Mouse (Mus musculus) left cerebral cortex, postnatal 36 days (tissue): Measurements from ENCODE around the gene Dok4. TPM values are rescaled to one million over a fixed set of nuclear protein-coding genes. Genes with fewer than 3 reads are reported as not detected.

ENCODE experiments used
- DNase-seq, 2 experiments: peaks; one replicate each; pipeline ENCODE4 v3.0.0; 2021 to 2022; ENCODE audit warnings: low spot score in 2 of 2, mixed read lengths in 1 of 2
- intact Hi-C: fragments of 180-260 bp; cut with DNase I; formaldehyde crosslinking; loops from one replicate; pipeline ENCODE4 v1.15.1; 2025
- total RNA-seq, 2 experiments: library from RNA; stranded (reverse); gene quantifications; 2 replicates each; pipeline ENCODE4 v1.2.3; 2021

Gene Dok4
- total RNA-seq, 2 experiments from 2014 or later, result 20.0 to 22.3 TPM

DNA sequence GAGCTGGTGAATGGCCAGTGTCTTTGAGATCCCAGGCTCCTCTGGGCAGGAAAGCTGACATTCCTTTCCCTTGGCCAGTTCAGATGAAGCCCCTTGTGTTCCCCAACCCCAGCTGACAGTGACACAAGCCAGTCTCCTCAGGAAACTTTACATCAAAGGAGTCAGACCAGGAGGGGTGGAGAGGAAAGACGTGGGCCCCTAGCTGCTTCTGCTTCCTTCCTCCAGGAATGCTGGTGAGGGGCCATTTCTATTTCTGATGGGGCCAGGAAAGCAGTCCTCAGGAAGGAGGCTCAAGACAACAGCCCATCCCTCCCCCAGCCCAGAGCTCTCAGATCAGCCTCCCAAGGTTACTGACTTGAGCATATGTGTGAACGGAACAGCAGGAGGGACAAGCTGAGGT is 16.8 kb upstream of the Dok4 start:
- intact Hi-C loops, result no loop called here
- no peak for DNase-seq

DNA sequence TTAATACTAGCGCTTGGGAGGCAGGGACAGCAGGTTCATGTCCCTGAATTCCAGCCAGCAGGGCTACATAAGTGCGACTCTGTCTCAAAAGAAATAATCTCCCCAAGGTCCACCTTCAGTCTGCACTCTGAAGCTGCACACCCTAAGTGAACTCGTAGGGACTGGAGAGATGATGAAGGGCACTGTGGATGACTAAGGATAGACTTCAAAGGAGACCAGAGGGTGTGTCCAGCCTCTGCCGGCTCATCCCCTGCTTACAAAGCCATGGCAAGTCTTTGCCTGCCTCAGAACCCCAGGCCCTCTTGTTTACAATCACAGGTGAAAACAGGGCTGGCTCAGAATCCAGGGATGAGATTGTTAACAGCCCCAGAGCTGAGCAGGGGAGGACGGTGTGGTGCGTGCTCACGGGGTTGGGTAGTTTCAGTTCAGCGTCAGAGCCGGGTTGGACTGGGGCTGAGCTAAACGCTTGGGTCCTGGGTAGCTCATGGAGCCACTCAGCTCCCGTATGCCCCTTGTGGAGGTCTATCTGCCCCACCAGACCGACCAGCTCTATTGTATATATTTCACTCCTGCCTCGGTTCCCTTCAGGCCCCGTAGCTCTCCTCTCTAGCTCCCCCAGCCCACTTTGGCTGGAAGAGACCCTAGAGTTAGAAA is 12.4 kb upstream of the Dok4 start:
- DNase-seq, result no peak

DNA sequence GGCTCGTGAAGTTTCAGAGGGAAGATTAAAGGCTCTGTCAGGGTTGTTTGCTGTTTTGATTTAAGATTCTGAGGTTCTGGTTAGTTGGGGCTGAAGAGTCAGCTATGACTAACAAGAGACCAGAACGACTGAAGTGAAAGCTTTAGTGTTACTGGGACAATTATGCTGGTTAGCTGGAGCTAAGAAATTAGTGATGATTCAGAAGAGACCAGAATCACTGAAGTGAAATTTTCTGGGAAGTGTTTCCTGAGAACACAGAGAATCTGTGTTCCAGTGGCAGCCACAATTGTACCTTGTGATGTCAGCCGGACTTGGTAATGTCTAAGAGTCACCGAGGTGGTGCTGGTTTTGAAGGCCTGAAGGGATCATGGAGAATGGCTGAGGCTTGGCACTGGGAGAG is 4.6 kb upstream of the Dok4 start:
- no peak for DNase-seq
- intact Hi-C loops, result no loop called here

More for the DNA sequence above, 12.4 kb upstream of the Dok4 start:
- intact Hi-C loops, result no loop called here

DNA sequence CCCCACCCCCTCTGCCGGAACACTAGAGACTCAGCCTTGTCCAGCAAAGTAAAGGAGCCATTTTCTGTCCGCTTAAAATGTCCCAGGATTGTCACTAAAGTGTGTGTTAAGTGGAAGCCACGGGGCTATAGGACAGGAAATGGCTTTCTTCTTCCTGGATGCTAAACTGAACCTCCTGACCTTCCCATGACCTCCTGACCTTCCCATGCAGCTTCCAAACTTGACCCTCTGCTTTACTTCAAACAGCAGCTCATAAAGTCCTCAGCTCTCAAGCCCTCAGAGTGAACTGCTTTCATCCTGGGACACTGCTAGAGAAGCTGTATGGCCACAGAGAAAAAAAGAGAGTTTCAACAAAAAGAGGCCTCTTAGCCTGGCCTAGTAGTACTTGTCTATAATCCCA is 690 bp upstream of the Dok4 start:
- no peak for DNase-seq
- intact Hi-C loops, result no loop called here

DNA sequence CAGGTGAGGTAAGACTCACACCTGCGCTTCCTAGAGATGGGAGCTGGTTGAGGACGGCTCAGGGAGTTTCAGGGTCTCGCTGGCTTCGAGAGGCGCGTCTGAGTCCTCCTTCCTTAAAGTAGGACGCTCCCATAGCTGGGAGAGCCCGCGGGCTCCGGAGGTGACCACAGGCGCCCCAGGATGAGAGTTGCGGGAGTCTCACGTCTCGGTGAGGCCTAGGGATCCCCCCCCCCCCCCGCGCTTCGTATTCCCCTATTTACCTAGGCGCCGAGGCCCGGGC is 319 bp downstream of the Dok4 start:
- intact Hi-C loops, result no loop called here
- no peak for DNase-seq

DNA sequence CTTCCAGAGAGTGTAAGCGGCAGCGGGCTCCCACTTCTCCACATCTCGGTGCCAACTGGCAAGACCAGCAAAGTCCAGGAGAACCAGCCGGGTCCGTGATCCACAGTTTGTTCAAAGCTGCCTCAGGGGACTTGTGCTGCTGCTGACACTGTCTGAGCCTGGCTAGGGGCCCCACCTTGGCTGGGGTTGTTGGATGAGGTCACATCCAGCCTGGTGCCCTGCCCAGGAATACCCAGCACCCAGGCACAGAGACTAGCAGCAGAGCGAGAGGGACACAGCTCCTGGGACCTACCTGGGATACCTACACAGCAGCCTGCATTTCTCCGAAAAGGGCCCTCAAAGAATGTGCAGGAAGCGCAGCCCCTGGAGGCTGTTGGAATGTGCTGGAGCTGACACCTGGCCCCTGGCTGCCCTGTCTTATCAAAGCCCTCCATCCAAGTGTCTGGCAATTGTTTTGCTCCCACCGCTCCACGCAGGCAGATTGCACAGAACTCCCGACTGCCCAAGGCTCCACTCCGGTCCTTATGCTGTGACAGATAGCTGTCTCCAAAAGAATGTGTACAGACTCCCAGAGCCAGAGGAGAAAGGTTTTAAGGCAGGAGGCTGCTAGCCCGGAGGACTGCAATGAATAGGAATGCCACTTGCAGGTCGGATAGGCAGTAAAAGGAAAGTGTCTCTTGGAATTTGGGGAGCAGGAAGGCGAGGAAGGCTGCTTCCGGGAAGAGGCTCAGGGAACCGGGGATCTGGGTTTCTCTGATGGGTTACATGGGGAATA is 847 bp downstream of the Dok4 start:
- intact Hi-C loops, result no loop called here
- no peak for DNase-seq

DNA sequence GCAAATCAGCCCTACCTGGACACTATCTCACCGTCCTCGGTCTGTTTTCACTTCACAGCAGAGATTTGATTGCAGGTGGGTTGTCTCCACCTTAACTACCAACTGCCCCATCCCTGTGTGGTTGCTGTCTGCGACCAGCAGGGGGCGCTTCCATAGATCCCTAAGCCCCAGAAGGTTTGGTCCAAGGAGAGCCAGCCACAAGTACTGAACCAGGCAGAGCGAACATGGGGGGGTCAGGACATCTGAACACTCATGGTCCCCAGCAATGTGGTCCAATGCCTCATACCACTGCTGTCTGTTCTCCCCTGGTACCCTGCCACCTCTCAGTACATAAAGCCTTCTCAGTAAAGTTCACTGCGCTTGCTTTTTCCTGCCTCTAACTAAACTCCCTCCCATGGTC is 1.8 kb downstream of the Dok4 start:
- intact Hi-C loops, result loop anchor here (1.0 to 5.0 kb wide), 2 partner anchors 35 to 118 kb away; no protein-coding TSS in a partner anchor
- peak; percentile 52 to 67 for DNase-seq

DNA sequence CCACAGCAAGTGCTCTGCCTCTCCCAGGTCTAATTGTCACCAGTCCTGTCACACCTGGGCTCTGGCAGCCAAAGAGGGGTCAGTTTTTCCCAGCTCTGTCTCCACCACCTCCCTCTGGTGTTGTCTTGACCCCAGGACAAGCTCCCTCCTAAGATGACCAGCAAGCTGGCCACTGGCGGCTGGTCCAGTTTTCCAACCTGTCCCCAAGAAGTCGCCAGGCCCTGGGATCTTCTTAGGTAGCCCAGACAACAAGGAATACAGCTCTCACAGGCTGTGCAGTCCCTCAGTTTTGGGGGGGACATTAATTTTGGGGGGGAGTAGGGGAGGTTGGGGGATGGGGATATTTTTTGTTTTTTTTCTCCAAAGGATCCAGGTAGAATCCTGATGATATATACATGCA is 3.6 kb downstream of the Dok4 start:
- intact Hi-C loops, result loop anchor here (5.0 kb wide), 1 partner anchor 120 kb away; no protein-coding TSS in a partner anchor
- DNase-seq, result no peak

DNA sequence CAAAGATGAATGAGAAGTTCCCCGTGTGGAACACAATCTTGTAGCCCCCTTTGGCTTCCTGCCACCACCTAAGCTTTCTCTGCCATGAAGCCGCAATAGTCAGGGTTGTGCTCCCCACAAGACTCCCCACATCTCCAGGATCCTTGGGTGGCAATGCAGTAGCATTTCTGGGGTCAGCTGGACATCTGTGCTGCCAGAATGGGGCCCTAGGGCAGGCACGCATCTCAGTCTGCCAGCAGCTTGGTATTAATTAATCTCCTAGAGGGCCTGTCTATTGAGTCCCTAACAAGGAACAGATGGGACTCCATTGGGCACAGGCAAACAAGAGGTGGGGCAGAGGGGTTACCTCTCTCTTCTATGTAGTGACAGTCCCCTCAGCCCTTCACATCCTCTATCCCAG is 4.0 kb downstream of the Dok4 start:
- intact Hi-C loops, result loop anchor here (5.0 kb wide), 1 partner anchor 120 kb away; no protein-coding TSS in a partner anchor
- no peak for DNase-seq

DNA sequence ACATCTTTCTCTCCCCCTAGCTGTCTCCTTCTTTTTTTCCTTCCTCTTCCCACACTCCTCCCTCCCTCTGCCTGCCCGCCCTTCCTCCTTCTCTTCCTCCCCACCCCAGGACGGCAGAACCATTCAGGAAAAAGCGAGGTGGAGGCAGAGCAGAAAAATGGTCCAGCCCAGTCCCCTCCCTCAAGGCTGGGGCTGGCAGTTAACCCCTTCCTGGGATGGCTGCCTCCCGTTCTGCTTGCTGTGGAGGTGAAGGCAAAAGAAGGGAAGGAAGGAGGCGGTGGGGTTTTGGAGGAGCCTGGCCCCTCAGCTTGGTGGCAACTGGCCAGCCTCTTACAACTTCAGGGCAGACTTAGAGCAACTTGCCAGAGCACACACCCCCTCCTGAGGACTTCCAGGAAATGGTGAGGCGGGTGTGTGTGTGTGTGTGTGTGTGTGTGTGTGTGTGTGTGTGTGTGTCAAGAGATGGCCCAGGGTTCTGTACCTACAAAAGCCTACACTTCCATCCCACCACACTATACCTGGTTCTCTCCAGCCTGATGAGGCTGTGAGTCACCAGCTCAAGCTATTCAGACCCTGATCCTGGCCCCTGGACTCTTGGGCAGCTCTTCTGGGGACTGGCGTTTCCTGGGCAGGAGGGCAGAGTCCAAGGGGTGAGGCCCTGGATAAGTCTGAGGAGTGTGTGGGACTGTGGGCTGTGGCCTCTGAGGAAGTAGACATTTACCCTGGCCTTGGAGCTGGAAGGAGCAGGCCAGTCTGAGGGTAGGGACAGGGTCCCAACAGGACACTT is 4.8 kb downstream of the Dok4 start:
- intact Hi-C loops, result loop anchor here (5.0 kb wide), 1 partner anchor 121 kb away; no protein-coding TSS in a partner anchor
- peak; percentile 68 to 71 for DNase-seq

DNA sequence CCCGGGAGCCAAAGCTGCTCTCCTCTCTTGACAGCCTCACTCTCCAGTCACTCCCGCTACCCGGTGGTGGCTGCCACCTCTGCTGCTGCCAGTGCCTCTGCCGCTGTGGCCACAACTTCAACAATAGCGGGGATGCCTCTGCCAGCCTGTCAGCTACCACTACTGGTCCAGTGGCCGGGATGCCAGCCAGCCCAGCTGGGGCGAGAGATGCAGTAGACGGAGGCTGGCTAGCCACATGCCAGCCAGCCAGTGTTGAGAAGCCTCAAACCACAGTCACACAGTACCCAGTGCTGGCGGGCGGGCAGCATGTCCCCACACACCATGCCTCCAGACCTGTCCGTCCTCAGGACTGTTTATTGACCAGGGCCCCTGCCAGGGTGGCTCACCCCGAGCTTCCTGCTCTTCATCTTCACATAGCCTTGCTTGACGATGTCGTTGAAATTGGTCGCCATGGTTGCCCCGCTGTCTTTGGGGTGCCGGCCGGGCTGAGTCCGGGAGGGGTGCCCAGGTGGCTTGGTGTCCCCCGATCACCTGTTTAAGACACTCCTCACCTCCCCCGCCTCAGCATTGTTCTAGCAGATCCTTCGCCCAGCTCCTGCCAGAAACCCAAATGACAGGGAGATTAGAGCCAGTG is 5.5 kb downstream of the Dok4 start:
- DNase-seq, result peak; percentile 59 to 67
- intact Hi-C loops, result loop anchor here (5.0 kb wide), 1 partner anchor 122 kb away; no protein-coding TSS in a partner anchor

DNA sequence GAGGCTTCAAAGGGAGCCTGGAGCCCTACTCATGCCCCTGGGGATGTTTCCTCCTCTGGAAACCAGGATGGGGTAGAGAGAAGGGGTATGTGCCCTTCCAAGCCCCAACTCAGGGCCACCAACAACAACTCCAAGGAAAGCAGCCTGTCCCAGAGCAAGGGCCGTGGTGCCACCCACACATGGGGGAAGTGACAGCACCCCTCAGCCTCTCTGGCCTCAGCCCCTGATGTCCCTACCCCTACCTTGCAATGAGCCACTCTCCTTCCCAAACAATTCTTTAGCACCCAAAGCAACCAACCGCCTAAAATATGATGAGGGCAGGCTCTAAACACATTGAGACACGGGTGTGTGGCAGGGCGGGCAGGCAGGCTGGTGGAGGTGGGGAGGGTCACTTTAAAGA is 6.1 kb downstream of the Dok4 start:
- intact Hi-C loops, result loop anchor here (5.0 kb wide), 1 partner anchor 122 kb away; no protein-coding TSS in a partner anchor
- no peak for DNase-seq

DNA sequence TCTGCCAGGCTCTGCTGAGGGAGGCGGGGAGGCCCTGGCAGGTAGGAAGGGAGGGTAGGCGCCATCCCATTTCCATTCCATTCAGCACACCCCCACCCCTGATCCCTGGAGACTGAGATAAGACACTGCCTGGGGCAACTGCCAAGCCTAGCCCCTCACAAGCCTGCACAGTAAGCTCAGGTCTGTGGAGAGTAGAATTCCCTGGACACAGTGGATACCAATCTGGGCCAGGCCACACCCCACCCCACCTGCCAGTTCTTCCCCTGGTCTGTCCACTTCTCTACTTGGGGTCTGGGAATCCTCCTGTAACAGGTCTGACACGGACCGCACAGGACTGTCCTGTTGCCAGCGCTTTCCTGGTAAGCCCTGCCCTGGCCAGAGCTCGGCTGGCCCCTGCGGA is 7.0 kb downstream of the Dok4 start:
- DNase-seq, result no peak
- intact Hi-C loops, result no loop called here

DNA sequence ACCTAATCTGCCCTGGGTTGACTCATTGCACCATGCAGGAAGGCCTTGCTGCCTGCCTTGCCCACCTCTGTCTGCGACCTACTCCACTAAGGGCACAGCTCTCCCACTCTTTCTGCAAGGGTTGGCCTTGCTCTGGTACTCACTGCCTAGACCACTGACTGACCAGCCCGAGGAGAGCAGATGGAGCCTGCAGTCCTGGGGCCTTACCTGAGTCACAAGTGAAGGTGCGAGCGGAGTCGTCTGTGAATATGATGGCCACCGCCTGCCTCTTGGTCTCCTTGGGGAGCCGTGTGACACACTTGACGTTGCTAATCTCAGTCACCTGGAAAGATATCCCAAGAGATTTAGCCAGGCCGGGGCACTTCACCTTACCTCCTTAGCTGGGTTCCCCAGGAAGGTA is 9.2 kb downstream of the Dok4 start:
- DNase-seq, result no peak

DNA sequence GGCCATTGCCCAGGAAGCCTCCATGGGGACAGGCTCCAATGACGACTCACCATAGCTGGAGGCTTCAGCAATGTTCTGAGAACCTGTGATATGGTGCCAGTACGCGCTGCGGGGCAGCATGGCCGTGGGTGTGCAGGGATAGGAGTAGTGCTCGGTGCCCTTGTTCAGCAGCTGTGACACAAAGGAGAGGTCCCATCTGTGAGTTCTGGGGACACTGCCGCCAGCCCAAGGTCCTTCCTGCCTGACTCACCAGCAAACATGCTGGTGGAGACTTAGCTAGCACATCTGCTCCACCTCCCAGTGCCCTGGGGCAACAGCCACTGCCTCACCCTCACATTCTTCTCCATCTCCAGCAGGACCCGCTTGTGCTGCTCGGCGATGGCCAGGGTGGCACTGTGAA is 10.8 kb downstream of the Dok4 start:
- intact Hi-C loops, result no loop called here
- no peak for DNase-seq

More for the DNA sequence above, 9.2 kb downstream of the Dok4 start:
- intact Hi-C loops, result no loop called here

DNA sequence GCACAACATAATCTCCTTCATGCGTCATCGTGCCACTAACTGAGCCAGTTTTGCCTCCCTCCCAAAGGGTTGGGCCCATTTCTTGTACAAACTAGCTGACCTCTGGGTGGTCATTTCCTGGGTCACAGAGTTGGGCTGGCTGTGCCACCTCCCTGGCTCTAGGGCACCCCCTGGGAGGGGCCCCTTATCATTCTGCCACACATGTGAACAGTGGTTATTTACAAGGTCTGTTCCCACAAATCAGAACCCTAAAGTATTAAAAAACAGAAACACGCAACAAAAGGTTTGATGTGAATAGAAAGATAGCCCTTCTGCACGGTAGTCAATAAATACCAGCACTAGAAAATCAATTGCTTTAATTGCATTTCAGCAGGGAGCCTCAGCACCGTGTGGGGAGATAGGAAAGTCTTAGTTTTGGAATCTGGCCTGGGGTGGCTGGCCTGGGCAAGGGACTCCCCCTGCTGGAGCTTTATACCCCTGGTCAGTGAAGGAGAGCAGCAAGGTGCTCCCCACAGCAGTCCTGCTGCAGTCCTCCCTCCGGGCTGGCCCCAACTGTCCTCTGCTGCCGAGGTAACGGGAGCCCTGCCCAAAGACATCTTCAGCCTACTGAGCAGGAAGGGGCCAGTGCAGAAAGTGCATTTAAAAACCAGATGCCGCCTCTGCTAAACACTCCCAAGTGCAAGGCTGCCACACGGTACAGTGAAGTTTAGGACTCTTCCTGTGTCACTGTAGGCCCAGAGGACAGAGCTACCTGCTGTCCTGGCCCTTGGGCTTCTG is 12.0 kb downstream of the Dok4 start:
- no peak for DNase-seq
- intact Hi-C loops, result no loop called here

DNA sequence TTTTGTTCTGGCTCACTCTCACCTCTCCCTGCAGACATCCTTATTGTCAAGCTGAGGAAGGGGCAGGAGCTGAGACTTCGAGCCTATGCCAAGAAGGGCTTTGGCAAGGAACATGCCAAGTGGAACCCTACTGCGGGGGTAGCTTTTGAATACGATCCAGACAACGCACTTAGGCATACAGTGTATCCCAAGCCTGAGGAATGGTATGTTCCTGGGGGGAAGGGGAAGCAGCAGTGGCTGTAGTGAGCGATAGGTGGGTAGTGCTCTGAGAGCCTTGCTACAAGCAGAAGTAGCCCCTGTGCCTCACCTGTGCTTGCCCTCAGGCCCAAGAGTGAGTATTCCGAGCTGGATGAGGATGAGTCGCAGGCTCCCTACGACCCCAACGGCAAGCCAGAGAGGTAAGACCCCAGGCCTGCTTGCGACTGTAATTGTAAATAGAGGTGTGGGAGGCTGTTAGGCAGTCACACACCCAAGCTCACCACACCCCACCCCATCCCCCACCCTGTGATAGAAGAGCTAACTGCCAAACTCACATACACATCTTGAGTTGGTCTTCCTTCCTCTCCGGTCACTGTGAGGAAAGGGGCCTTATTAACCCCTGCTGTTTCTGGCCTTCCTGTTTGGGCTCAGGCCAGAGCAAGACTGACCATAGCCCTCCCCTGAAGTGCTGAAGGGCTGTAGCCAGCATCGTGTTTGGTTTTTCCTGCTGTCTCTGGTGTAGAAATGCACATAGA is 13.5 kb downstream of the Dok4 start:
- DNase-seq, result no peak
- intact Hi-C loops, result no loop called here

DNA sequence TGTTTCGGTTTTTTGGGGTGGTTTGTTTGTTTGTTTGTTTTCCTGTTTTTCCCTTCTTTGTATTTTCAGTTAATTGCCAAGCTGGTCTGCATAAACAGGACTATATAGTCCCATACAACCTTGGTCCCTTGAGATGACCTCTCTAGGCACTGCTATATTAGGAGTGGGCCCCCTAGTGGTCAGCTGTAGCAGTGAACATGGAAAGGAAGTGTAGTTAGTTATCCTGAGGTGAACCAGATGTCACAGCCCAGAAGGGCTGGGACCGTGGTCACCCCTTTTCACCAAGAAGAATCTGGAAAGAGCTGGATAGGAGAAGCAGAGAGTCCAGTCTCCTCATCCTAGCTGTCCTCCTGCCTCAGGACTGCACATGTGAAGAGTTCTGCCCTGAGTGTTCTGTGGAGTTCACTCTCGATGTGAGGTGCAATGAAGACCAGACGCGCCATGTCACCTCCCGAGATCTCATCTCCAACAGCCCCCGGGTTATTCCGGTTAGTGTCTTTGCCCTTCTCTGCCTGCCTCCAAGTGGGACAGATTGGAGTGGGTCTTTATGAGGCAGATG is 14.7 kb downstream of the Dok4 start:
- peak in 1 of 2 experiments; percentile 40 for DNase-seq

More for the DNA sequence above, 14.7 kb downstream of the Dok4 start:
- intact Hi-C loops, result no loop called here
